8 mouse cellular contexts compared by ENCODE assay signal in genomic region chr7:55849948-55850571, GRCm38 (mm10). TPM values are rescaled to one million over a fixed set of nuclear protein-coding genes. Genes with fewer than 3 reads are reported as not detected.
A peak's percentile ranks its signal among the peaks of the same experiment; 100 is the strongest.
DNase-seq lines count a peak whose midpoint lies in the region; ATAC-seq and TF ChIP-seq lines count a peak whose summit lies in the region.

No protein-coding gene starts in this region.

- H3K9me3 ChIP-seq in embryonic facial prominence, embryonic 12.5 days = no peaks in the 10 kb centered on the region
- no peaks in the 10 kb centered on the region for H3K9me3 ChIP-seq in intestine, embryonic 15.5 days
- no peaks in the 10 kb centered on the region for H3K9me3 ChIP-seq in midbrain, embryonic 12.5 days

- no peak for TF ChIP-seq CTCF in brain, embryonic 14.5 days (IDR thresholded peaks at IDR 0.05; ENCODE audit: borderline replicate concordance, extremely low read depth, insufficient read depth, insufficient read length)

- DNase-seq in brain, embryonic 14.5 days (ENCODE audit: low read depth) = peak; percentile 64
- no peak for DNase-seq in gastrocnemius, postnatal 10 days
- no peak for DNase-seq in spleen, adult 18-20 months
- no peak for DNase-seq in lung, adult 18-20 months

- H3K4me1 ChIP-seq in embryonic facial prominence, embryonic 12.5 days = peaks cover 32% of the 10 kb centered on the region
- H3K4me1 ChIP-seq in intestine, embryonic 15.5 days (replicated peaks) = peaks cover 7% of the 10 kb centered on the region; the same call in 1 of the 2 replicates
- peaks cover 11% of the 10 kb centered on the region for H3K4me1 ChIP-seq in midbrain, embryonic 12.5 days

- WGBS in embryonic facial prominence, embryonic 12.5 days = 22% methylated on average over 14 of the region's 14 CpGs
- 31% methylated on average over 14 of the region's 14 CpGs for WGBS in intestine, embryonic 15.5 days
- 14% methylated on average over 14 of the region's 14 CpGs for WGBS in midbrain, embryonic 12.5 days

- H3K27me3 ChIP-seq in embryonic facial prominence, embryonic 12.5 days = no peaks in the 10 kb centered on the region
- no peaks in the 10 kb centered on the region for H3K27me3 ChIP-seq in intestine, embryonic 15.5 days (replicated peaks)
- no peaks in the 10 kb centered on the region for H3K27me3 ChIP-seq in midbrain, embryonic 12.5 days

- peak; percentile 91 for ATAC-seq in embryonic facial prominence, embryonic 12.5 days (ENCODE audit: insufficient number of reproducible peaks, insufficient read depth, low FRiP score, low TSS enrichment)
- ATAC-seq in intestine, embryonic 15.5 days = peak; percentile 52; the same call in 1 of the 2 replicates
- peak; percentile 75 for ATAC-seq in midbrain, embryonic 12.5 days (ENCODE audit: low FRiP score, low read depth)
- no peak for ATAC-seq in megakaryocyte, adult 5-6 weeks (ENCODE audit: poor library complexity, severe bottlenecking)

- 0 out of 2 replicates have a peak overlapping the region, but pooled peaks have one; percentile 10 for H3K4me3 ChIP-seq in embryonic facial prominence, embryonic 12.5 days
- H3K4me3 ChIP-seq in intestine, embryonic 15.5 days (replicated peaks) = no peak overlapping the region
- peak overlapping the region; percentile 7; the same call in 1 of the 2 replicates for H3K4me3 ChIP-seq in midbrain, embryonic 12.5 days

- peak overlapping the region; percentile 89 for H3K27ac ChIP-seq in embryonic facial prominence, embryonic 12.5 days
- H3K27ac ChIP-seq in intestine, embryonic 15.5 days = 0 out of 2 replicates have a peak overlapping the region, but pooled peaks have one; percentile 3
- H3K27ac ChIP-seq in midbrain, embryonic 12.5 days (replicated peaks) = peak overlapping the region; percentile 54

- peak overlapping the region; percentile 38 for H3K4me2 ChIP-seq in embryonic facial prominence, embryonic 12.5 days (replicated peaks)
- 0 out of 2 replicates have a peak overlapping the region, but pooled peaks have one; percentile 5 for H3K4me2 ChIP-seq in intestine, embryonic 15.5 days (replicated peaks)
- peak overlapping the region; percentile 37 for H3K4me2 ChIP-seq in midbrain, embryonic 12.5 days (replicated peaks)

- no peaks in the 10 kb centered on the region for H3K36me3 ChIP-seq in embryonic facial prominence, embryonic 12.5 days
- no peaks in the 10 kb centered on the region for H3K36me3 ChIP-seq in intestine, embryonic 15.5 days
- H3K36me3 ChIP-seq in midbrain, embryonic 12.5 days = no peaks in the 10 kb centered on the region

- TF ChIP-seq POLR2A in brain, embryonic 14.5 days (IDR thresholded peaks at IDR 0.05; ENCODE audit: borderline replicate concordance, extremely low read depth, insufficient read depth, insufficient read length, poor library complexity, severe bottlenecking) = no peak

- peak overlapping the region; percentile 24; the same call in 1 of the 2 replicates for H3K9ac ChIP-seq in embryonic facial prominence, embryonic 12.5 days
- no peak overlapping the region for H3K9ac ChIP-seq in intestine, embryonic 15.5 days
- peak overlapping the region; percentile 25; the same call in 1 of the 2 replicates for H3K9ac ChIP-seq in midbrain, embryonic 12.5 days (replicated peaks)

RNA-seq across cellular contexts. Expression of gene Cyfip1, which starts 8.5 kb away (rescaled TPM):
- 38.3 and 39.6 TPM in 2 replicates for polyA plus RNA-seq in brain, embryonic 14.5 days (2012; rRNA removed)
- polyA plus RNA-seq in embryonic facial prominence, embryonic 12.5 days (2016; fragmentation: Nextera tagmentation; extraction: Ambion mirVana) = 119 and 122 TPM in 2 replicates
- polyA plus RNA-seq in intestine, embryonic 15.5 days (2015; fragmentation: Nextera tagmentation; extraction: Ambion mirVana) = 94.6 and 94.7 TPM in 2 replicates
- polyA plus RNA-seq in midbrain, embryonic 12.5 days (2016; fragmentation: Nextera tagmentation; extraction: Ambion mirVana) = 73.3 and 79.9 TPM in 2 replicates
- 10 to 100 TPM; 32.1 to 39.8 TPM for total RNA-seq in gastrocnemius, postnatal 10 days (2021)
- 76.6 and 82.8 TPM in 2 replicates for total RNA-seq in megakaryocyte, adult 5-6 weeks (2015)
- 96.2 and 100 TPM in 2 replicates for total RNA-seq in megakaryocyte, adult 5-6 weeks (2017)

RNA-seq across cellular contexts. Expression of gene Tubgcp5, which starts 56.1 kb away (rescaled TPM):
- 22.4 and 23.0 TPM in 2 replicates for polyA plus RNA-seq in brain, embryonic 14.5 days (2012; rRNA removed)
- polyA plus RNA-seq in embryonic facial prominence, embryonic 12.5 days (2016; fragmentation: Nextera tagmentation; extraction: Ambion mirVana) = 44.3 and 48.2 TPM in 2 replicates
- 21.5 and 21.8 TPM in 2 replicates for polyA plus RNA-seq in intestine, embryonic 15.5 days (2015; fragmentation: Nextera tagmentation; extraction: Ambion mirVana)
- polyA plus RNA-seq in midbrain, embryonic 12.5 days (2016; fragmentation: Nextera tagmentation; extraction: Ambion mirVana) = 45.0 and 45.8 TPM in 2 replicates
- total RNA-seq in gastrocnemius, postnatal 10 days (2021) = 10 to 100 TPM; 10.3 to 14.5 TPM
- total RNA-seq in megakaryocyte, adult 5-6 weeks (2015) = 33.9 and 45.8 TPM in 2 replicates
- total RNA-seq in megakaryocyte, adult 5-6 weeks (2017) = 27.9 and 34.2 TPM in 2 replicates

Comparison
In these comparisons a context has a peak if more than half of its experiments do, and no peak if none do; other contexts are left out.
1. H3K27ac ChIP-seq: peak in every context shown above with its lines; median percentile 89 in embryonic facial prominence, embryonic 12.5 days; 54 in midbrain, embryonic 12.5 days; 3 in intestine, embryonic 15.5 days.